Mouse (Mus musculus) left cerebral cortex, postnatal 4 days (tissue): ENCODE measurements around the gene Cyp21a1. TPM values are rescaled to one million over a fixed set of nuclear protein-coding genes. Genes with fewer than 3 reads are reported as not detected.
"Not testable (repeated sequence)": the region's sequence is repeated elsewhere in the genome, so short reads cannot be mapped to it uniquely, and the experiment has no call there.

Experiments used
- DNase-seq: peaks from one replicate; pipeline ENCODE4 v3.0.0-alpha.2; 2022
- intact Hi-C: fragments of 180-260 bp; cut with DNase I; formaldehyde crosslinking; loops from one replicate; pipeline ENCODE4 v1.15.1; 2025
- total RNA-seq, 2 experiments: library from RNA; stranded (reverse); gene quantifications; 2 replicates each; pipeline ENCODE4 v1.2.3; 2021

Gene Cyp21a1
- total RNA-seq, result not detected

- intact Hi-C loops, result loop anchor here (5.0 kb wide), 1 partner anchor 87 kb away; no protein-coding TSS in a partner anchor
- not testable (repeated sequence) for DNase-seq
Measured at GRCm38 (mm10) chr17:34804301-34804700, at the start of gene Cyp21a1. TSS of gene Cyp21a1 (minus strand) at chr17:34804561.

- DNase-seq, result no peak
- intact Hi-C loops, result loop anchor here (5.0 kb wide), 1 partner anchor 39 kb away; no protein-coding TSS in a partner anchor
Measured at GRCm38 (mm10) chr17:34853511-34853910, 49.1 kb upstream of the Cyp21a1 start.

- DNase-seq, result no peak
- intact Hi-C loops, result loop anchor here (5.0 kb wide), 1 partner anchor 42 kb away; no protein-coding TSS in a partner anchor
Measured at GRCm38 (mm10) chr17:34850517-34851125, 46.3 kb upstream of the Cyp21a1 start.

- intact Hi-C loops, result loop anchor here (5.0 kb wide), 1 partner anchor 42 kb away; no protein-coding TSS in a partner anchor
- DNase-seq, result peak; percentile 99
Measured at GRCm38 (mm10) chr17:34849722-34850516, 45.6 kb upstream of the Cyp21a1 start, which contains the start of the genes Skiv2l and Nelfe. TSS of gene Skiv2l (minus strand) at chr17:34850210. TSS of gene Nelfe (plus strand) at chr17:34850391.

- intact Hi-C loops, result no loop called here
- no peak for DNase-seq
Measured at GRCm38 (mm10) chr17:34847615-34848014, 43.3 kb upstream of the Cyp21a1 start.

- intact Hi-C loops, result no loop called here
- DNase-seq, result no peak
Measured at GRCm38 (mm10) chr17:34847192-34847591, 42.8 kb upstream of the Cyp21a1 start.

GRCm38 (mm10) chr17:34844884-34845283 is 40.5 kb upstream of the Cyp21a1 start:
- intact Hi-C loops, result no loop called here
- DNase-seq, result no peak

- intact Hi-C loops, result no loop called here
- no peak for DNase-seq
Measured at GRCm38 (mm10) chr17:34840736-34841307, 36.5 kb upstream of the Cyp21a1 start.

GRCm38 (mm10) chr17:34838785-34839184 is 34.4 kb upstream of the Cyp21a1 start:
- intact Hi-C loops, result loop anchor here (5.0 kb wide), 1 partner anchor 186 kb away; no protein-coding TSS in a partner anchor
- DNase-seq, result no peak

GRCm38 (mm10) chr17:34837464-34838324 is 33.3 kb upstream of the Cyp21a1 start:
- DNase-seq, result peak; percentile 23
- intact Hi-C loops, result loop anchor here (5.0 kb wide), 1 partner anchor 185 kb away; no protein-coding TSS in a partner anchor

GRCm38 (mm10) chr17:34836856-34837221 is 32.5 kb upstream of the Cyp21a1 start, which contains the start of the genes Stk19 and Dxo:
TSS of gene Stk19 (minus strand) at chr17:34836945.
TSS of gene Dxo (plus strand) at chr17:34837019.
- peak; percentile 97 for DNase-seq
- intact Hi-C loops, result loop anchor here (5.0 kb wide), 1 partner anchor 185 kb away; no protein-coding TSS in a partner anchor

- no peak for DNase-seq
- intact Hi-C loops, result loop anchor here (5.0 kb wide), 1 partner anchor 184 kb away; no protein-coding TSS in a partner anchor
Measured at GRCm38 (mm10) chr17:34836155-34836855, 31.9 kb upstream of the Cyp21a1 start.

GRCm38 (mm10) chr17:34830776-34831175 is 26.4 kb upstream of the Cyp21a1 start:
- DNase-seq, intact Hi-C loops: not testable (repeated sequence)

GRCm38 (mm10) chr17:34814818-34815370 is 10.5 kb upstream of the Cyp21a1 start:
- no peak for DNase-seq
- intact Hi-C loops, result no loop called here

- intact Hi-C loops, result not testable (repeated sequence)
- DNase-seq, result peak; percentile 35
Measured at GRCm38 (mm10) chr17:34813747-34814146, 9.4 kb upstream of the Cyp21a1 start.

- intact Hi-C loops, result no loop called here
- DNase-seq, result no peak
Measured at GRCm38 (mm10) chr17:34811275-34811674, 6.9 kb upstream of the Cyp21a1 start.

- DNase-seq, intact Hi-C loops: not testable (repeated sequence)
Measured at GRCm38 (mm10) chr17:34810811-34811210, 6.5 kb upstream of the Cyp21a1 start.

- intact Hi-C loops, DNase-seq: not testable (repeated sequence)
Measured at GRCm38 (mm10) chr17:34810411-34810810, 6.0 kb upstream of the Cyp21a1 start.
